Mouse (Mus musculus) limb, embryonic 12.5 days (tissue): ENCODE measurements around the gene Zp2. TPM values are rescaled to one million over a fixed set of nuclear protein-coding genes. Genes with fewer than 3 reads are reported as not detected.

Experiments used
- ATAC-seq: fragments of 200-750 bp; cut with Nextera tagmentation; 2 replicates; pipeline ENCODE4 v1.8.0; 2017; ENCODE audit warnings: low read depth, moderate TSS enrichment; ENCODE audit not compliant: insufficient number of reproducible peaks, insufficient read depth, low FRiP score, low TSS enrichment
- H3K27ac ChIP-seq: fragments of 300-500 bp; sonication (generic); 2 replicates; pipeline ENCODE4 v1.5.1; 2016; ENCODE audit warnings: mild to moderate bottlenecking, moderate library complexity
- H3K27me3 ChIP-seq: fragments of 300-500 bp; sonication (generic); 2 replicates; pipeline ENCODE4 v1.6.1; 2016; ENCODE audit warnings: mild to moderate bottlenecking, moderate library complexity
- H3K36me3 ChIP-seq: fragments of 300-500 bp; sonication (generic); 2 replicates; pipeline ENCODE4 v1.6.1; 2016; ENCODE audit warnings: mild to moderate bottlenecking, moderate library complexity
- H3K4me1 ChIP-seq: fragments of 300-500 bp; sonication (generic); replicated peaks from 2 replicates; pipeline ENCODE4 v1.6.1; 2016
- H3K4me2 ChIP-seq: fragments of 300-500 bp; sonication (generic); 2 replicates; pipeline ENCODE4 v1.6.1; 2016; ENCODE audit warnings: mild to moderate bottlenecking, moderate library complexity
- H3K4me3 ChIP-seq: fragments of 300-500 bp; sonication (generic); replicated peaks from 2 replicates; pipeline ENCODE4 v1.5.1; 2016; ENCODE audit warnings: mild to moderate bottlenecking
- H3K9ac ChIP-seq: fragments of 300-500 bp; sonication (generic); replicated peaks from 2 replicates; pipeline ENCODE4 v1.6.1; 2016; ENCODE audit warnings: mild to moderate bottlenecking, moderate library complexity
- H3K9me3 ChIP-seq: fragments of 300-500 bp; sonication (generic); 2 replicates; pipeline ENCODE4 v1.6.1; 2016; ENCODE audit warnings: mild to moderate bottlenecking, moderate library complexity
- WGBS: fragments of 180-500 bp; shearing (Covaris S2); methylation state at CpG from one replicate; pipeline ENCODE4 v1.1.7; 2016; 5-methylcytosine and 5-hydroxymethylcytosine counted together
- polyA plus RNA-seq: library from polyadenylated mRNA; unstranded; fragments of >200 nt; fragmentation: Nextera tagmentation; extraction: Ambion mirVana; gene quantifications from 2 replicates; pipeline ENCODE4 v1.2.1, GENCODE M21; 2016

Zp2 gene
- polyA plus RNA-seq, 1 experiment from 2014 or later, result not detected

GRCm38 (mm10) chr7:120174723-120175504, 29.8 kb upstream of the Zp2 start:
- H3K27ac ChIP-seq, result no peak overlapping the region
- no peaks in the 10 kb centered on the region for H3K9me3 ChIP-seq
- H3K9ac ChIP-seq, result no peak overlapping the region
- H3K27me3 ChIP-seq, result no peaks in the 10 kb centered on the region
- 81% methylated on average over 11 of the region's 11 CpGs for WGBS
- no peak for ATAC-seq
- no peak overlapping the region for H3K4me2 ChIP-seq
- H3K4me3 ChIP-seq, result no peak overlapping the region
- no peaks in the 10 kb centered on the region for H3K36me3 ChIP-seq
- no peaks in the 10 kb centered on the region; the same call in 1 of the 2 replicates for H3K4me1 ChIP-seq

GRCm38 (mm10) chr7:120173603-120174244, 28.6 kb upstream of the Zp2 start, which contains the start of gene Anks4b:
TSS of gene Anks4b (plus strand) at chr7:120173858.
- 88% methylated on average over 10 of the region's 10 CpGs for WGBS
- no peaks in the 10 kb centered on the region for H3K9me3 ChIP-seq
- no peaks in the 10 kb centered on the region for H3K4me1 ChIP-seq
- H3K4me2 ChIP-seq, result no peak within 1 kb of the TSS
- H3K27me3 ChIP-seq, result no peaks in the 10 kb centered on the region
- H3K4me3 ChIP-seq, result no peak within 1 kb of the TSS
- no peaks in the 10 kb centered on the region for H3K36me3 ChIP-seq
- no peak within 1 kb of the TSS for H3K27ac ChIP-seq
- no peak for ATAC-seq
- no peak within 1 kb of the TSS for H3K9ac ChIP-seq

GRCm38 (mm10) chr7:120172188-120172700, 27.2 kb upstream of the Zp2 start:
- Histone ChIP-seq H3K9me3 (no peaks in the 10 kb centered on the region), H3K4me2 (no peak overlapping the region), H3K36me3 (no peaks in the 10 kb centered on the region), H3K4me3 (no peak overlapping the region), H3K9ac (no peak overlapping the region), H3K27me3 (no peaks in the 10 kb centered on the region), H3K27ac (no peak overlapping the region), H3K4me1 (no peaks in the 10 kb centered on the region)
- no peak for ATAC-seq
- WGBS, result 87% methylated on average over 1 of the region's 1 CpGs

- 86% methylated on average over 11 of the region's 11 CpGs for WGBS
- Histone ChIP-seq H3K27me3 (no peaks in the 10 kb centered on the region), H3K9me3 (no peaks in the 10 kb centered on the region), H3K27ac (no peak overlapping the region), H3K4me3 (no peak overlapping the region), H3K4me1 (no peaks in the 10 kb centered on the region), H3K36me3 (no peaks in the 10 kb centered on the region), H3K4me2 (no peak overlapping the region), H3K9ac (no peak overlapping the region)
- no peak for ATAC-seq
Observed at GRCm38 (mm10) chr7:120163581-120164251, 18.6 kb upstream of the Zp2 start.

- H3K4me3 ChIP-seq, result no peak overlapping the region
- H3K4me2 ChIP-seq, result no peak overlapping the region
- WGBS, result 23% methylated on average over 4 of the region's 4 CpGs
- H3K9ac ChIP-seq, result no peak overlapping the region
- H3K4me1 ChIP-seq, result peaks cover 12% of the 10 kb centered on the region
- no peaks in the 10 kb centered on the region for H3K9me3 ChIP-seq
- no peaks in the 10 kb centered on the region for H3K27me3 ChIP-seq
- no peak overlapping the region for H3K27ac ChIP-seq
- ATAC-seq, result no peak
- no peaks in the 10 kb centered on the region for H3K36me3 ChIP-seq
Observed at GRCm38 (mm10) chr7:120158121-120158613, 13.1 kb upstream of the Zp2 start.

GRCm38 (mm10) chr7:120157575-120158061, 12.5 kb upstream of the Zp2 start:
- Histone ChIP-seq H3K9ac (no peak overlapping the region), H3K4me3 (no peak overlapping the region), H3K27me3 (no peaks in the 10 kb centered on the region), H3K36me3 (no peaks in the 10 kb centered on the region), H3K4me1 (peaks cover 12% of the 10 kb centered on the region), H3K27ac (no peak overlapping the region), H3K9me3 (no peaks in the 10 kb centered on the region), H3K4me2 (no peak overlapping the region)
- ATAC-seq, result no peak
- 21% methylated on average over 5 of the region's 5 CpGs for WGBS

- Histone ChIP-seq H3K27ac (no peak overlapping the region), H3K27me3 (no peaks in the 10 kb centered on the region), H3K4me1 (peaks cover 12% of the 10 kb centered on the region), H3K9ac (no peak overlapping the region), H3K9me3 (no peaks in the 10 kb centered on the region), H3K4me2 (no peak overlapping the region), H3K36me3 (no peaks in the 10 kb centered on the region), H3K4me3 (no peak overlapping the region)
- no peak for ATAC-seq
- WGBS, result 13% methylated on average over 2 of the region's 2 CpGs
Observed at GRCm38 (mm10) chr7:120156841-120157409, 11.8 kb upstream of the Zp2 start.

- WGBS, result 82% methylated on average over 2 of the region's 2 CpGs
- no peak overlapping the region for H3K9ac ChIP-seq
- H3K4me1 ChIP-seq, result no peaks in the 10 kb centered on the region
- no peaks in the 10 kb centered on the region for H3K36me3 ChIP-seq
- H3K4me3 ChIP-seq, result no peak overlapping the region
- no peak overlapping the region for H3K27ac ChIP-seq
- no peak overlapping the region for H3K4me2 ChIP-seq
- H3K27me3 ChIP-seq, result no peaks in the 10 kb centered on the region
- no peak for ATAC-seq
- H3K9me3 ChIP-seq, result no peaks in the 10 kb centered on the region
Observed at GRCm38 (mm10) chr7:120150898-120151297, 5.8 kb upstream of the Zp2 start.

GRCm38 (mm10) chr7:120150257-120150656, 5.2 kb upstream of the Zp2 start:
- Histone ChIP-seq H3K27ac (no peak overlapping the region), H3K4me1 (no peaks in the 10 kb centered on the region), H3K9me3 (no peaks in the 10 kb centered on the region), H3K4me2 (no peak overlapping the region), H3K9ac (no peak overlapping the region), H3K27me3 (no peaks in the 10 kb centered on the region), H3K36me3 (no peaks in the 10 kb centered on the region), H3K4me3 (no peak overlapping the region)
- ATAC-seq, result no peak
- 8% methylated on average over 3 of the region's 3 CpGs for WGBS

- H3K27me3 ChIP-seq, result no peaks in the 10 kb centered on the region
- H3K9ac ChIP-seq, result no peak overlapping the region
- 84% methylated on average over 1 of the region's 1 CpGs for WGBS
Observed at GRCm38 (mm10) chr7:120142743-120143142, 2.3 kb downstream of the Zp2 start.

GRCm38 (mm10) chr7:120128951-120129350, 16.1 kb downstream of the Zp2 start:
- Histone ChIP-seq H3K9me3 (no peaks in the 10 kb centered on the region), H3K27me3 (no peaks in the 10 kb centered on the region), H3K4me3 (no peak overlapping the region), H3K9ac (no peak overlapping the region), H3K36me3 (no peaks in the 10 kb centered on the region), H3K27ac (no peak overlapping the region), H3K4me2 (no peak overlapping the region), H3K4me1 (peaks cover 35% of the 10 kb centered on the region)
- no peak for ATAC-seq
- 83% methylated on average over 4 of the region's 4 CpGs for WGBS

More at GRCm38 (mm10) chr7:120142743-120143142, 2.3 kb downstream of the Zp2 start:
- no peak overlapping the region for H3K4me2 ChIP-seq
- no peaks in the 10 kb centered on the region for H3K36me3 ChIP-seq
- no peak overlapping the region for H3K4me3 ChIP-seq
- no peaks in the 10 kb centered on the region for H3K4me1 ChIP-seq
- no peaks in the 10 kb centered on the region for H3K9me3 ChIP-seq
- H3K27ac ChIP-seq, result no peak overlapping the region
- ATAC-seq, result no peak
